Mouse (Mus musculus): ENCODE results near the gene Zfp963. TPM values are rescaled to one million over a fixed set of nuclear protein-coding genes. Genes with fewer than 3 reads are reported as not detected.

Gene Zfp963
- total and polyA plus RNA-seq, 3 experiments, result 1.9 to 5.5 (median 4.8) TPM

DNA sequence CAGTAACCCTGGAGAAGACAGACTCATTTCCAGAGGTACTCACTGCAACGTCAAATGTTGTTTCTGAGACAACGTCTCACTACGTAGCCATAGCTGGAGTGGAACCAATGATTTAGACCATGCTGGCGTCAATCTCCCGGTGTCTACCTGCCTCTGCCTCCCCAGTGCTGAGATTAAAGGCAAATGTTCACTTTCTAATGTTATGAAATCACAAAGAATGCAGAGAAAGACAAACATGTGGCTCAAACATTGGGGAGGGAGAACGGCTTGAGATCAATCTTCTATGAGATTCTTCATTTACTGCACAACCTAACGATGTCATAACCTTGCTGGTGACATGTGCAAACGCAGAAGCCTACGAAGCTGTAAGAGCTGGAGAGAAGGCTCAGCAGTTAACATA is 21.5 kb upstream of the Zfp963 start:
- Histone ChIP-seq H3K4me3 (replicated peaks in 1 of 3; ENCODE audit: low read depth in 2 of 3, low read length in 2 of 3, poor library complexity in 1 of 3) (no peak overlapping the region), H3K27ac (ENCODE audit: insufficient read depth, low read depth) (no peak overlapping the region), H3K9ac (ENCODE audit: insufficient read depth, low read depth) (no peak overlapping the region), H3K79me2 (replicated peaks; ENCODE audit: control insufficient read depth, extremely low read depth, insufficient read depth, poor library complexity, severe bottlenecking) (peaks cover 50% of the 10 kb centered on the region), H3K27me3 (replicated peaks) (no peaks in the 10 kb centered on the region), H3K4me2 (ENCODE audit: insufficient read depth, low read depth, poor library complexity, severe bottlenecking) (no peak overlapping the region), H3K9me3 (replicated peaks; ENCODE audit: low read length) (peaks cover 14% of the 10 kb centered on the region), H3K4me1 (ENCODE audit: control insufficient read depth in 1 of 2, insufficient read depth in 2 of 2) (peaks cover 5 to 33% of the 10 kb centered on the region in 2 experiments), H3K36me3 (replicated peaks in 1 of 2; ENCODE audit: control insufficient read depth in 1 of 2, insufficient read depth in 1 of 2, low read length in 1 of 2) (peaks cover 33 to 62% of the 10 kb centered on the region in 2 experiments)
- dilution Hi-C loops (cut with MboI; ENCODE audit: extremely low pct_ligation_motif_present, extremely low pct_unique_long_range_greater_than_20kb, low sequenced_read_pairs), result no loop called here
- DNase-seq (ENCODE audit: extremely low read depth), result no peak
- in situ Hi-C loops (cut with MboI; ENCODE audit: low pct_ligation_motif_present, low pct_unique_long_range_greater_than_20kb, low sequenced_read_pairs), result no loop called here
- TF ChIP-seq RAD21 (IDR thresholded peaks at IDR 0.05; ENCODE audit: low read depth, low read length) (no peak), MXI1 (IDR thresholded peaks at IDR 0.05; ENCODE audit: low read depth, low read length) (no peak), POLR2AphosphoS2 (IDR thresholded peaks at IDR 0.05; ENCODE audit: low read depth, low read length) (no peak), USF2 (conservative IDR thresholded peaks at IDR 0.05; ENCODE audit: low read depth, low read length) (no peak), ZC3H11A (IDR thresholded peaks at IDR 0.05; ENCODE audit: low read depth, low read length) (no peak), ELF1 (IDR thresholded peaks at IDR 0.05; ENCODE audit: low read depth, low read length) (no peak), ZMIZ1 (IDR thresholded peaks at IDR 0.05; ENCODE audit: low read depth, low read length) (no peak), USF1 (IDR thresholded peaks at IDR 0.05; ENCODE audit: low read depth, low read length) (no peak), MAZ (IDR thresholded peaks at IDR 0.05; ENCODE audit: low read depth, low read length) (no peak), PAX5 (IDR thresholded peaks at IDR 0.05; ENCODE audit: low read length) (no peak), ZKSCAN1 (IDR thresholded peaks at IDR 0.05; ENCODE audit: borderline replicate concordance, low read depth, low read length) (no peak), ETS1 (conservative IDR thresholded peaks at IDR 0.05; ENCODE audit: low read depth, low read length) (no peak), JUN (IDR thresholded peaks at IDR 0.05; ENCODE audit: insufficient read depth, low read depth, low read length) (no peak), UBTF (IDR thresholded peaks at IDR 0.05; ENCODE audit: low read depth, low read length) (no peak), MAX (IDR thresholded peaks at IDR 0.05; ENCODE audit: low read length) (no peak), HCFC1 (IDR thresholded peaks at IDR 0.05; ENCODE audit: low read depth, low read length) (no peak), NELFE (IDR thresholded peaks at IDR 0.05; ENCODE audit: low read depth, low read length) (no peak), TCF12 (IDR thresholded peaks at IDR 0.05; ENCODE audit: low read depth, low read length) (no peak)

DNA sequence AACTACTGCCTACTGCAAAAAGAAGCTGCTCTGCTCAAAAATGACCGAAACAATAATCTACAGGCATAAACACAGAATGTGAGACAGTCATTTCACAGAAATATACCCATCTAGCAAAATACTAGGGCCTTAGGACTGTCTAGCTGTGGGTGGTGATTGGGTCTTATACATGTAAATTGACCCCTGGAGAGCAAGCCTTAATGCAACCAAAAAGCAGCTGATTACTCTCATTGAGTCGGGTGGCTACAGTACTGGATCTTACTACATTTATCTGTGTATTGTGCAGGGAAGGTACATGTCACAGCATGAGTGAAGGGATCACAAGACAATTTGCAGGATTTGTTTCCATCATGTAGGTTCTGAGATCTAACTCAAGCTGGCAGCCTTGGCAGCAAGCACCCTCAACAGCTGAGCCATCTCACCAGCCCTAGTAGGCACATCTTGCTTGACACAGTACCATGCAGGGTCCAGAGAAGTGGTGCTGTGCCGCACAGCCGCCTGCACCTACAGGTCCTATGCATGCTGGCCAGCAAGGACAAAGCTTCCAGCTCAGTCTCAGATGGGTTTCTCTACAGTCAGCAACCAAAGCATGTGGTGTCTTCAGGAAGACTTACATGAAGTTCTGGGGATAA is 12.2 kb upstream of the Zfp963 start:
- H3K9ac ChIP-seq (ENCODE audit: insufficient read depth, low read depth), result no peak overlapping the region
- H3K79me2 ChIP-seq (replicated peaks; ENCODE audit: control insufficient read depth, extremely low read depth, insufficient read depth, poor library complexity, severe bottlenecking), result no peaks in the 10 kb centered on the region
- peaks cover 7 to 17% of the 10 kb centered on the region in 2 experiments; a peak in 3 of 4 replicates for H3K4me1 ChIP-seq (ENCODE audit: control insufficient read depth in 1 of 2, insufficient read depth in 2 of 2)
- H3K36me3 ChIP-seq (replicated peaks in 1 of 2; ENCODE audit: control insufficient read depth in 1 of 2, insufficient read depth in 1 of 2, low read length in 1 of 2), result peaks cover 53 to 81% of the 10 kb centered on the region in 2 experiments
- TF ChIP-seq E2F4 (IDR thresholded peaks at IDR 0.05; ENCODE audit: insufficient replicate concordance, low read depth, low read length) (no peak), POLR2A (IDR thresholded peaks at IDR 0.05; ENCODE audit: low read depth, low read length) (no peak), RCOR1 (conservative IDR thresholded peaks at IDR 0.05; ENCODE audit: low read depth, low read length) (no peak), SMC3 (IDR thresholded peaks at IDR 0.05; ENCODE audit: low read depth, low read length) (no peak), ELF1 (IDR thresholded peaks at IDR 0.05; ENCODE audit: low read depth, low read length) (no peak), MEF2A (IDR thresholded peaks at IDR 0.05; ENCODE audit: borderline replicate concordance, low read depth, low read length) (no peak), SIN3A (IDR thresholded peaks at IDR 0.05; ENCODE audit: low read length) (no peak), MXI1 (IDR thresholded peaks at IDR 0.05; ENCODE audit: low read depth, low read length) (no peak), ZC3H11A (IDR thresholded peaks at IDR 0.05; ENCODE audit: low read depth, low read length) (no peak), CHD1 (IDR thresholded peaks at IDR 0.05; ENCODE audit: low read depth, low read length) (no peak), MAZ (IDR thresholded peaks at IDR 0.05; ENCODE audit: low read depth, low read length) (no peak), MYC (IDR thresholded peaks at IDR 0.05; ENCODE audit: low read depth, low read length) (no peak)
- no peaks in the 10 kb centered on the region for H3K27me3 ChIP-seq (replicated peaks)
- H3K27ac ChIP-seq (ENCODE audit: insufficient read depth, low read depth), result no peak overlapping the region
- H3K4me2 ChIP-seq (ENCODE audit: insufficient read depth, low read depth, poor library complexity, severe bottlenecking), result no peak overlapping the region
- H3K4me3 ChIP-seq (replicated peaks in 1 of 3; ENCODE audit: low read depth in 2 of 3, low read length in 2 of 3, poor library complexity in 1 of 3), result no peak overlapping the region
- dilution Hi-C loops (cut with MboI; ENCODE audit: extremely low pct_ligation_motif_present, extremely low pct_unique_long_range_greater_than_20kb, low sequenced_read_pairs) (no loop called here), in situ Hi-C loops (cut with MboI; ENCODE audit: low pct_ligation_motif_present, low pct_unique_long_range_greater_than_20kb, low sequenced_read_pairs) (no loop called here)
- H3K9me3 ChIP-seq (replicated peaks; ENCODE audit: low read length), result peaks cover 12% of the 10 kb centered on the region
- DNase-seq (ENCODE audit: extremely low read depth), result no peak
